Comparison of ENCODE assay signal across 8 mouse cellular contexts in genomic region chr2:122298596-122299490, GRCm38 (mm10). TPM values are rescaled to one million over a fixed set of nuclear protein-coding genes. Genes with fewer than 3 reads are reported as not detected.
DNase-seq lines count a peak whose midpoint lies in the region; ATAC-seq and TF ChIP-seq lines count a peak whose summit lies in the region.

Duoxa2 (plus strand) TSS chr2:122298900.

- no peak within 1 kb of the TSS for H3K27ac ChIP-seq in forebrain, postnatal 0 days (ENCODE audit: low read depth, low read length)
- no peak within 1 kb of the TSS for H3K27ac ChIP-seq in kidney, embryonic 16.5 days (ENCODE audit: low read length)
- H3K27ac ChIP-seq in midbrain, embryonic 11.5 days (ENCODE audit: low read depth, low read length): no peak within 1 kb of the TSS
- H3K27ac ChIP-seq in thymus, adult 2 months (ENCODE audit: control insufficient read depth, insufficient read depth, low read length): no peak within 1 kb of the TSS

- no peak for TF ChIP-seq POLR2A in thymus, adult 2 months (IDR thresholded peaks at IDR 0.05; ENCODE audit: control insufficient read depth, extremely low read depth, insufficient read depth, low read length, poor library complexity)

- ATAC-seq in forebrain, postnatal 0 days: no peak
- no peak for ATAC-seq in kidney, embryonic 16.5 days (ENCODE audit: low FRiP score, low TSS enrichment)
- ATAC-seq in midbrain, embryonic 11.5 days (ENCODE audit: low FRiP score): no peak

- H3K4me3 ChIP-seq in forebrain, postnatal 0 days (ENCODE audit: low read depth, low read length): peak within 1 kb of the TSS; percentile 27
- peak within 1 kb of the TSS; percentile 33 for H3K4me3 ChIP-seq in kidney, embryonic 16.5 days (ENCODE audit: low read length)
- peak within 1 kb of the TSS; percentile 21 for H3K4me3 ChIP-seq in midbrain, embryonic 11.5 days (ENCODE audit: low read depth, low read length)
- peak within 1 kb of the TSS; percentile 20 for H3K4me3 ChIP-seq in thymus, adult 2 months (ENCODE audit: control insufficient read depth, insufficient read depth, low read length)

- no peak for TF ChIP-seq CTCF in forebrain, postnatal 0 days (IDR thresholded peaks at IDR 0.05; ENCODE audit: low read depth)
- TF ChIP-seq CTCF in thymus, adult 2 months (IDR thresholded peaks at IDR 0.05; ENCODE audit: borderline replicate concordance, control insufficient read depth, extremely low read depth, insufficient read depth, low read length, poor library complexity): no peak

- H3K9me3 ChIP-seq in forebrain, postnatal 0 days (ENCODE audit: low read length): no peaks in the 10 kb centered on the region
- H3K9me3 ChIP-seq in kidney, embryonic 16.5 days (ENCODE audit: low read length): no peaks in the 10 kb centered on the region
- H3K9me3 ChIP-seq in midbrain, embryonic 11.5 days (ENCODE audit: control insufficient read depth, low read length): no peaks in the 10 kb centered on the region

- 3% methylated on average over 43 of the region's 43 CpGs for WGBS in forebrain, postnatal 0 days
- WGBS in kidney, embryonic 16.5 days: under 1% methylated on average over 42 of the region's 43 CpGs
- under 1% methylated on average over 43 of the region's 43 CpGs for WGBS in midbrain, embryonic 11.5 days
- 4% methylated on average over 43 of the region's 43 CpGs for WGBS in thymus, adult 2 months

- H3K36me3 ChIP-seq in forebrain, postnatal 0 days (ENCODE audit: insufficient read depth): no peaks in the 10 kb centered on the region
- no peaks in the 10 kb centered on the region for H3K36me3 ChIP-seq in kidney, embryonic 16.5 days (ENCODE audit: insufficient read depth, low read length)
- H3K36me3 ChIP-seq in midbrain, embryonic 11.5 days (ENCODE audit: control insufficient read depth, insufficient read depth, low read length): no peaks in the 10 kb centered on the region
- H3K36me3 ChIP-seq in thymus, adult 2 months (ENCODE audit: control insufficient read depth, insufficient read depth, low read length): no peaks in the 10 kb centered on the region

- peaks cover 19% of the 10 kb centered on the region for H3K4me1 ChIP-seq in forebrain, postnatal 0 days (ENCODE audit: insufficient read depth)
- peaks cover 28% of the 10 kb centered on the region for H3K4me1 ChIP-seq in kidney, embryonic 16.5 days (ENCODE audit: insufficient read depth, low read length)
- H3K4me1 ChIP-seq in midbrain, embryonic 11.5 days (ENCODE audit: control insufficient read depth, insufficient read depth, low read length): peaks cover 21% of the 10 kb centered on the region
- H3K4me1 ChIP-seq in thymus, adult 2 months (replicated peaks; ENCODE audit: control insufficient read depth, insufficient read depth, low read length): peaks cover 19% of the 10 kb centered on the region

- intact Hi-C loops in left cerebral cortex, postnatal 25 days (cut with DNase I): no loop called here

- peak within 1 kb of the TSS; percentile 36 for H3K4me2 ChIP-seq in forebrain, postnatal 0 days (ENCODE audit: low read depth)
- peak within 1 kb of the TSS; percentile 46 for H3K4me2 ChIP-seq in kidney, embryonic 16.5 days (replicated peaks; ENCODE audit: low read depth, low read length)
- peak within 1 kb of the TSS; percentile 31 for H3K4me2 ChIP-seq in midbrain, embryonic 11.5 days

- H3K27me3 ChIP-seq in forebrain, postnatal 0 days (ENCODE audit: insufficient read depth, low read length): peaks cover 51% of the 10 kb centered on the region
- peaks cover 87% of the 10 kb centered on the region for H3K27me3 ChIP-seq in kidney, embryonic 16.5 days (ENCODE audit: insufficient read depth, low read length)
- peaks cover 86% of the 10 kb centered on the region for H3K27me3 ChIP-seq in midbrain, embryonic 11.5 days (ENCODE audit: control insufficient read depth, insufficient read depth, low read length)
- H3K27me3 ChIP-seq in thymus, adult 2 months (ENCODE audit: control insufficient read depth, insufficient read depth, low read length): peaks cover 35% of the 10 kb centered on the region

- peak; percentile 29 to 38 for DNase-seq in spleen, postnatal 36 days (ENCODE audit: low spot score in 2 of 2)
- DNase-seq in spleen, postnatal 14 days (ENCODE audit: low spot score in 2 of 2): no peak
- DNase-seq in forebrain, postnatal 0 days: no peak
- peak; percentile 96 for DNase-seq in midbrain, embryonic 11.5 days (ENCODE audit: low spot score, missing footprints)
- DNase-seq in thymus, adult 2 months: peak; percentile 40
- no peak for DNase-seq in left cerebral cortex, postnatal 25 days (ENCODE audit: low spot score in 2 of 2)
- DNase-seq in MN1 (ENCODE audit: low spot score): no peak

- no peak within 1 kb of the TSS for H3K9ac ChIP-seq in forebrain, postnatal 0 days
- no peak within 1 kb of the TSS for H3K9ac ChIP-seq in kidney, embryonic 16.5 days (replicated peaks; ENCODE audit: low read length)
- no peak within 1 kb of the TSS for H3K9ac ChIP-seq in midbrain, embryonic 11.5 days (ENCODE audit: low read length)

RNA-seq across cellular contexts. Expression of gene Duoxa2, which starts in this region (rescaled TPM):
- total RNA-seq in forebrain, postnatal 0 days (2014; rRNA removed): 0.69 TPM in 1 of 2 replicates, not detected in the other
- 0.31 and 0.46 TPM in 2 replicates for polyA plus RNA-seq in forebrain, postnatal 0 days (2015; fragmentation: Nextera tagmentation; extraction: Ambion mirVana)
- polyA plus RNA-seq in kidney, embryonic 16.5 days (2015; fragmentation: Nextera tagmentation; extraction: Ambion mirVana): not detected in 2 replicates
- polyA plus RNA-seq in midbrain, embryonic 11.5 days (2014; fragmentation: Nextera tagmentation; extraction: Ambion mirVana): not detected in 2 replicates
- 0.27 and 0.71 TPM in 2 replicates for polyA plus RNA-seq in thymus, adult 2 months (2012; rRNA removed)
- not detected for total RNA-seq in left cerebral cortex, postnatal 25 days (2021)

Comparison
In these comparisons a context has a peak if more than half of its experiments do, and no peak if none do; other contexts are left out.
1. DNase-seq: peak in spleen, postnatal 36 days (2 of 2); none in spleen, postnatal 14 days (0 of 2), forebrain, postnatal 0 days (single experiment), left cerebral cortex, postnatal 25 days (0 of 2) and MN1 (single experiment).
2. Peak in DNase-seq, H3K4me3 ChIP-seq and H3K4me2 ChIP-seq in midbrain, embryonic 11.5 days; RNA of the gene not detected or under 1 TPM.
3. Peak in DNase-seq and H3K4me3 ChIP-seq in thymus, adult 2 months; RNA of the gene not detected or under 1 TPM.
4. Peak in every context shown above with its lines, with median percentiles within 50 percentile points of each other: H3K4me2 ChIP-seq and H3K4me3 ChIP-seq.